Mouse (Mus musculus) olfactory bulb, adult 2 months (tissue): ENCODE results near the gene Myh7. TPM values are rescaled to one million over a fixed set of nuclear protein-coding genes. Genes with fewer than 3 reads are reported as not detected.
"Not testable (repeated sequence)": the region's sequence is repeated elsewhere in the genome, so short reads cannot be mapped to it uniquely, and the experiment has no call there.

ENCODE experiments used
- H3K27ac ChIP-seq: fragments of 200-500 bp; 2 replicates; pipeline ENCODE4 v1.5.1; 2012; ENCODE audit warnings: low read depth, low read length; ENCODE audit not compliant: insufficient read depth
- H3K4me1 ChIP-seq: fragments of 200-500 bp; 2 replicates; pipeline ENCODE4 v1.6.1; 2012; ENCODE audit warnings: low read length; ENCODE audit not compliant: control insufficient read depth, insufficient read depth
- H3K4me3 ChIP-seq: fragments of 200-500 bp; 2 replicates; pipeline ENCODE4 v1.5.1; 2012; ENCODE audit warnings: mild to moderate bottlenecking, low read depth, low read length, moderate library complexity; ENCODE audit not compliant: insufficient read depth
- CTCF ChIP-seq: fragments of 200-500 bp; IDR thresholded peaks from 2 replicates; pipeline ENCODE4 v1.5.1; 2012; ENCODE audit warnings: low read depth, mild to moderate bottlenecking, low read length, moderate library complexity; ENCODE audit not compliant: insufficient read depth
- POLR2A ChIP-seq: fragments of 200-500 bp; IDR thresholded peaks from 2 replicates; pipeline ENCODE4 v1.6.1; 2012; ENCODE audit warnings: mild to moderate bottlenecking, low read depth, low read length, moderate library complexity; ENCODE audit not compliant: insufficient read depth
- WGBS: fragments of 180-500 bp; shearing (Covaris S2); methylation state at CpG from one replicate; pipeline ENCODE4 v1.1.7; 2018; 5-methylcytosine and 5-hydroxymethylcytosine counted together
- polyA plus RNA-seq: library from polyadenylated mRNA; stranded (reverse); fragments of >200 nt; gene quantifications from 2 replicates; pipeline ENCODE4 v1.2.4, GENCODE M21; 2012; ENCODE audit warnings: low replicate concordance; ENCODE audit not compliant: missing spikeins, insufficient read depth, insufficient read length

Myh7 gene
- polyA plus RNA-seq, 1 experiment = not detected

- Histone ChIP-seq H3K4me3 (no peak overlapping the region), H3K27ac (no peak overlapping the region), H3K4me1 (0 out of 2 replicates have a peak, but pooled peaks cover 4% of the 10 kb centered on the region)
- whole genome bisulfite sequencing = 94% methylated on average over 11 of the region's 11 CpGs
- no peak for TF ChIP-seq CTCF
- TF ChIP-seq POLR2A = no peak
Measured at GRCm38 (mm10) chr14:54963727-54964126, 30.7 kb downstream of the Myh7 start.

- no peak overlapping the region for H3K27ac ChIP-seq
- WGBS = 92% methylated on average over 7 of the region's 7 CpGs
- 0 out of 2 replicates have a peak, but pooled peaks cover 4% of the 10 kb centered on the region for H3K4me1 ChIP-seq
- no peak overlapping the region for H3K4me3 ChIP-seq
- no peak for TF ChIP-seq POLR2A
- TF ChIP-seq CTCF = no peak
Measured at GRCm38 (mm10) chr14:54962714-54963113, 31.7 kb downstream of the Myh7 start.

GRCm38 (mm10) chr14:54961487-54961886 lies 32.9 kb downstream of the Myh7 start:
- WGBS = 88% methylated on average over 5 of the region's 5 CpGs
- TF ChIP-seq CTCF = no peak
- TF ChIP-seq POLR2A = no peak

GRCm38 (mm10) chr14:54960769-54961168 lies 33.7 kb downstream of the Myh7 start:
- TF ChIP-seq POLR2A (no peak), CTCF (no peak)
- H3K4me1 ChIP-seq = 0 out of 2 replicates have a peak, but pooled peaks cover 4% of the 10 kb centered on the region
- 71% methylated on average over 10 of the region's 10 CpGs for WGBS
- no peak overlapping the region for H3K27ac ChIP-seq
- H3K4me3 ChIP-seq = no peak overlapping the region

More at GRCm38 (mm10) chr14:54961487-54961886, 32.9 kb downstream of the Myh7 start:
- Histone ChIP-seq H3K4me1 (0 out of 2 replicates have a peak, but pooled peaks cover 4% of the 10 kb centered on the region), H3K4me3 (no peak overlapping the region), H3K27ac (no peak overlapping the region)

GRCm38 (mm10) chr14:54959853-54960613 lies 34.4 kb downstream of the Myh7 start:
- not testable (repeated sequence) for H3K4me3 ChIP-seq, H3K4me1 ChIP-seq, H3K27ac ChIP-seq
- WGBS = 93% methylated on average over 12 of the region's 12 CpGs

- no peak for TF ChIP-seq CTCF
- TF ChIP-seq POLR2A = no peak
- Histone ChIP-seq H3K4me1 (0 out of 2 replicates have a peak, but pooled peaks cover 4% of the 10 kb centered on the region), H3K27ac (no peak overlapping the region), H3K4me3 (no peak overlapping the region)
- 90% methylated on average over 3 of the region's 3 CpGs for WGBS
Measured at GRCm38 (mm10) chr14:54959197-54959596, 35.2 kb downstream of the Myh7 start.

- 91% methylated on average over 4 of the region's 4 CpGs for WGBS
- H3K4me3 ChIP-seq = no peak overlapping the region
- 0 out of 2 replicates have a peak, but pooled peaks cover 4% of the 10 kb centered on the region for H3K4me1 ChIP-seq
- H3K27ac ChIP-seq = no peak overlapping the region
- TF ChIP-seq CTCF = no peak
- TF ChIP-seq POLR2A = no peak
Measured at GRCm38 (mm10) chr14:54958503-54958902, 35.9 kb downstream of the Myh7 start.

- H3K4me1 ChIP-seq = 0 out of 2 replicates have a peak, but pooled peaks cover 4% of the 10 kb centered on the region
- TF ChIP-seq CTCF = no peak
- no peak for TF ChIP-seq POLR2A
- WGBS = 92% methylated on average over 9 of the region's 9 CpGs
- H3K27ac ChIP-seq = no peak overlapping the region
- no peak overlapping the region for H3K4me3 ChIP-seq
Measured at GRCm38 (mm10) chr14:54956533-54956932, 37.9 kb downstream of the Myh7 start.

GRCm38 (mm10) chr14:54955481-54955880 lies 38.9 kb downstream of the Myh7 start:
- Histone ChIP-seq H3K4me3 (no peak overlapping the region), H3K4me1 (no peaks in the 10 kb centered on the region), H3K27ac (no peak overlapping the region)
- TF ChIP-seq POLR2A (no peak), CTCF (no peak)
- WGBS = 87% methylated on average over 3 of the region's 3 CpGs
